Mouse (Mus musculus) heart, embryonic 12.5 days (tissue): ENCODE results near the gene Rapgef1. TPM values are rescaled to one million over a fixed set of nuclear protein-coding genes. Genes with fewer than 3 reads are reported as not detected.
A peak's percentile ranks its signal among the peaks of the same experiment; 100 is the strongest.

Source experiments
- ATAC-seq: fragments of 200-750 bp; cut with Nextera tagmentation; 2 replicates; pipeline ENCODE4 v1.8.0; 2017; ENCODE audit warnings: moderate TSS enrichment, moderate library complexity; ENCODE audit not compliant: insufficient number of reproducible peaks, low FRiP score
- H3K27ac ChIP-seq: fragments of 300-500 bp; sonication (generic); 2 replicates; pipeline ENCODE4 v1.5.1; 2016; ENCODE audit warnings: mild to moderate bottlenecking, moderate library complexity; ENCODE audit not compliant: poor library complexity, severe bottlenecking
- H3K27me3 ChIP-seq: fragments of 300-500 bp; sonication (generic); replicated peaks from 2 replicates; pipeline ENCODE4 v1.6.1; 2016; ENCODE audit warnings: mild to moderate bottlenecking, moderate library complexity
- H3K36me3 ChIP-seq: fragments of 300-500 bp; sonication (generic); 2 replicates; pipeline ENCODE4 v1.6.1; 2016; ENCODE audit warnings: mild to moderate bottlenecking, moderate library complexity
- H3K4me1 ChIP-seq: fragments of 300-500 bp; sonication (generic); replicated peaks from 2 replicates; pipeline ENCODE4 v1.6.1; 2016; ENCODE audit warnings: mild to moderate bottlenecking
- H3K4me2 ChIP-seq: fragments of 300-500 bp; sonication (generic); 2 replicates; pipeline ENCODE4 v1.6.1; 2016; ENCODE audit warnings: mild to moderate bottlenecking, moderate library complexity
- H3K4me3 ChIP-seq: fragments of 300-500 bp; sonication (generic); 2 replicates; pipeline ENCODE4 v1.5.1; 2016; ENCODE audit warnings: mild to moderate bottlenecking
- H3K9ac ChIP-seq: fragments of 300-500 bp; sonication (generic); 2 replicates; pipeline ENCODE4 v1.6.1; 2016; ENCODE audit warnings: mild to moderate bottlenecking, moderate library complexity
- H3K9me3 ChIP-seq: fragments of 300-500 bp; sonication (generic); replicated peaks from 2 replicates; pipeline ENCODE4 v1.6.1; 2016; ENCODE audit warnings: mild to moderate bottlenecking, moderate library complexity
- WGBS: fragments of 180-500 bp; shearing (Covaris S2); methylation state at CpG from one replicate; pipeline ENCODE4 v1.1.7; 2016; 5-methylcytosine and 5-hydroxymethylcytosine counted together
- polyA plus RNA-seq: library from polyadenylated mRNA; unstranded; fragments of >200 nt; fragmentation: Nextera tagmentation; extraction: Ambion mirVana; gene quantifications from 2 replicates; pipeline ENCODE4 v1.2.1, GENCODE M21; 2016

Gene Rapgef1
- polyA plus RNA-seq, 1 experiment from 2014 or later: 13.2 TPM

DNA sequence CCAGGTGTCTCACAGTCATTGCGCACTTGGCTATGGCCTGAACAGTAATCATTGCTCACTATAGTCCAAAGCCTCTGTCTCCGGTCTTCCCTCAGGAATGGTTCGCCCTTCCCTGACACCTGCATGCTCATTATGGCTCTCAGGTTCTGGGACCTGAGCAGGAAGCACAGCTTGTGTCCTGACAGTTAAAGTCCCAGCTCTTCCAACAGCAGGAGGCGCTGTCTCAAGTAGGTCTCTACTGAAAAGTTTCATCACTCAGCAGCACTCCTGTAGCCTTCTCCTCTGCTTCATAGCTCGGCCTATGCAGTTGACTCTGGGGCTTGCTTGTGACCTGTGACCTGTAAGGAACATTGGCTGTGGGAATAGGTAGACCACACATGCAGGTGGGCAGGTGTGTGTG, 45.9 kb downstream of the Rapgef1 start:
- H3K27me3 ChIP-seq: no peaks in the 10 kb centered on the region
- no peak overlapping the region for H3K4me3 ChIP-seq
- ATAC-seq: no peak
- H3K9me3 ChIP-seq: no peaks in the 10 kb centered on the region
- no peak overlapping the region for H3K4me2 ChIP-seq
- no peak overlapping the region for H3K27ac ChIP-seq
- WGBS: 87% methylated on average over 5 of the region's 5 CpGs
- no peaks in the 10 kb centered on the region for H3K36me3 ChIP-seq
- no peak overlapping the region for H3K9ac ChIP-seq
- H3K4me1 ChIP-seq: peaks cover 75% of the 10 kb centered on the region

DNA sequence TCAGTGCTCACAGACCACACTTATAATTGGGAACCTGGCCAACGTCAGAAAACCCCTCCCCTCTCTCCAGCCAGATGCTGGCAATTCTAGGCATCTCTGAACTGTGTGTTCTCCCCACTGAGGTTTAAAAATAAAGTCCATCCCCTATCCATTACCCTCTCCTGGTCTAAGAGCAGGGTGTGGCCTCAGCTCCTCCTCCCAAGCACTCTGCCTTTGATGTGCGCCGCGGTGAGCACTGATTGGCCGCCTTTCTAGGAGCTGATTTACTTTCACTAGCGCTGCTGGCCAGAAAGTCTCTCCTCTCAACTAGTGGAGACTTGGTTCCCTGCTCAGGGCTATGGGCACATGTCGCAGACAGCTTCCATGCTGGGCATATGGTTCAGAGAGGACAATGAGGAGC, 47.1 kb downstream of the Rapgef1 start:
- H3K36me3 ChIP-seq: no peaks in the 10 kb centered on the region
- H3K4me2 ChIP-seq: peak overlapping the region; percentile 44
- H3K9ac ChIP-seq: no peak overlapping the region
- 11% methylated on average over 7 of the region's 7 CpGs for WGBS
- peaks cover 77% of the 10 kb centered on the region for H3K4me1 ChIP-seq
- H3K27ac ChIP-seq: 0 out of 2 replicates have a peak overlapping the region, but pooled peaks have one; percentile 10
- no peaks in the 10 kb centered on the region for H3K9me3 ChIP-seq
- no peaks in the 10 kb centered on the region for H3K27me3 ChIP-seq
- ATAC-seq: peak; percentile 54
- no peak overlapping the region for H3K4me3 ChIP-seq

DNA sequence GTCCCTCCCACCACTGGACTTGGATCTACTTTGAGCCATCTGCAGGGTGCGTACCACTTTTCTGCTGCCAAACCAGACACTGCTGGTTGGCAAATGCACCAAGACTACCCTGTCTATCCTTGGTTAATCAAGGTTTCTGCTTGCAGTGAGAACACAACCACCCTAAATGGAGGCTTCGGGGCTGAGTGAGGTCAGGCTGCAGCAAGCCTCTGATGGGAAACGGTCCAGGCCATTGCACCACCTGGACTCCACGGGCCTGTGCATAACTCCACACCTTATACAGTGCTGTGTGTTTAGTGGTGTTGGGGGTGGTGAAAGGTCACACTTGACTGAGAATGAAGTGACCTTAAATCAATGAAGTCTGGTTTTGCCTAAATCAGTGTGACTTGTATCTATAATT, 47.6 kb downstream of the Rapgef1 start:
- no peak overlapping the region for H3K9ac ChIP-seq
- no peak overlapping the region for H3K4me3 ChIP-seq
- no peak for ATAC-seq
- H3K9me3 ChIP-seq: no peaks in the 10 kb centered on the region
- H3K4me2 ChIP-seq: peak overlapping the region; percentile 44
- WGBS: 80% methylated on average over 4 of the region's 4 CpGs
- H3K27ac ChIP-seq: 0 out of 2 replicates have a peak overlapping the region, but pooled peaks have one; percentile 10
- H3K4me1 ChIP-seq: peaks cover 77% of the 10 kb centered on the region
- H3K27me3 ChIP-seq: no peaks in the 10 kb centered on the region
- no peaks in the 10 kb centered on the region for H3K36me3 ChIP-seq

GRCm38 (mm10) chr2:29668011-29668691, 48.6 kb downstream of the Rapgef1 start:
- H3K9me3 ChIP-seq: no peaks in the 10 kb centered on the region
- H3K9ac ChIP-seq: no peak overlapping the region
- no peak overlapping the region for H3K27ac ChIP-seq
- WGBS: 77% methylated on average over 7 of the region's 7 CpGs
- H3K27me3 ChIP-seq: no peaks in the 10 kb centered on the region
- H3K4me1 ChIP-seq: peaks cover 72% of the 10 kb centered on the region
- ATAC-seq: no peak
- no peak overlapping the region for H3K4me3 ChIP-seq
- H3K4me2 ChIP-seq: no peak overlapping the region
- no peaks in the 10 kb centered on the region for H3K36me3 ChIP-seq

GRCm38 (mm10) chr2:29668963-29669362, 49.4 kb downstream of the Rapgef1 start:
- ATAC-seq: no peak
- 86% methylated on average over 4 of the region's 4 CpGs for WGBS
- no peaks in the 10 kb centered on the region for H3K9me3 ChIP-seq
- peaks cover 67% of the 10 kb centered on the region for H3K4me1 ChIP-seq
- no peak overlapping the region for H3K4me3 ChIP-seq
- H3K9ac ChIP-seq: no peak overlapping the region
- no peak overlapping the region for H3K27ac ChIP-seq
- no peaks in the 10 kb centered on the region for H3K27me3 ChIP-seq
- no peaks in the 10 kb centered on the region for H3K36me3 ChIP-seq
- no peak overlapping the region for H3K4me2 ChIP-seq

DNA sequence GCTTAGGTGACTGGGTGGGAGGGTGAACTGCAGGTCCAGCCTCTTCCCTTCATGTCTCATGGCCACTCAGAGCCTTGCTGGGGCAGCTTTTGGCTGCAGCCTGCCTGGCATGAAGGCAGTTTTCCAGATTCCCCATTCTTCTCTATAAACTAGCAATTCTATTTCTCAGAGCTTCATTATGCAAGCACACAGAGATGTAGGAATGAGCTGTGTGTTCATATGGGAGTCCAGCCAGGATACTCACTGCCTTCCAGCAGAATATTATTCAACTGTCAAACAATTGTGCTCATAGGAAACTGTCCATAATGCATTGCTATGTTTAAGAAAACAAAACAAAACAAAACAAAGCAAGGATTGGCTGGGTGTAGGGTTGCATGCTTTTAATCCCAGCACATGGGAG, 50.2 kb downstream of the Rapgef1 start:
- H3K27me3 ChIP-seq: no peaks in the 10 kb centered on the region
- no peak for ATAC-seq
- H3K36me3 ChIP-seq: no peaks in the 10 kb centered on the region
- H3K9ac ChIP-seq: no peak overlapping the region
- no peak overlapping the region for H3K4me2 ChIP-seq
- H3K9me3 ChIP-seq: no peaks in the 10 kb centered on the region
- peaks cover 60% of the 10 kb centered on the region for H3K4me1 ChIP-seq
- no peak overlapping the region for H3K27ac ChIP-seq
- H3K4me3 ChIP-seq: no peak overlapping the region

DNA sequence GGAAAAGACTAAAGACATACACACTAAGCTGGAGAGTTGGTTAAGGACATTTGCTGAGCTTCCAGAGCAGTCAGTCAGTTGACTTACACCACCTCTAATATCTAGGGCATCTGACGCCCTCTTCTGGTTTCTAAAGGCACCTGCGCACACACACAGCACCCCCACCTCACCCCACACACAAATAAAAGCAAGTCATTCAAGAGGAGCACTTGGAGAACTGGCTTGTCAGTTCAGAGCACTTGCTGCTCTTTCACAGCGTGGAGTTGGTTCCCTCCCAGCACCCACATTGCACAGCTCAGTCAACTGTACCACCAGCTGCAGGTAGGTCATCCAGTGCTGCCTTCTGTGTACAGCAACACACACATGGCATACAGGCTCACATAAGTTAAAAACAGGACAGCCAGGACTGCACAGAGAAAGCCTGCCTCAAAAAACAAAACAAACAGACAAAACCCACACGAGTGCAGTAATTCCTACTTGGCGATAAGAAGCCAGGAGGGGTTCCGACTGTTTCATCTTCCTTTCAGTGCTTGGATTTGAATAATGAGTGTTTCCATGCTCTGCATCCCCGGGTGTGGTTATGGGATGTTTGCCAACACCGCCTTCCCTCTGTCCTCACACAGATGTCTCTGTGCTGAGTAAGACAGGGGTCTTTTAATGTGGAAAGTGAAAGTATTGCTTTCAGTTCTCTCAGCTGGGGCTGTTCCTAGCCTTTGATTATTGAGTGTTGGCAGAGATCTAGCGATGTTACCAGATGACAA, 50.9 kb downstream of the Rapgef1 start:
- Histone ChIP-seq H3K36me3 (no peaks in the 10 kb centered on the region), H3K9me3 (no peaks in the 10 kb centered on the region), H3K4me3 (no peak overlapping the region), H3K4me2 (no peak overlapping the region), H3K27ac (peak overlapping the region; percentile 55; the same call in 1 of the 2 replicates), H3K27me3 (no peaks in the 10 kb centered on the region), H3K4me1 (peaks cover 58% of the 10 kb centered on the region), H3K9ac (peak overlapping the region; percentile 48)
- ATAC-seq: no peak
- 50% methylated on average over 9 of the region's 9 CpGs for WGBS

DNA sequence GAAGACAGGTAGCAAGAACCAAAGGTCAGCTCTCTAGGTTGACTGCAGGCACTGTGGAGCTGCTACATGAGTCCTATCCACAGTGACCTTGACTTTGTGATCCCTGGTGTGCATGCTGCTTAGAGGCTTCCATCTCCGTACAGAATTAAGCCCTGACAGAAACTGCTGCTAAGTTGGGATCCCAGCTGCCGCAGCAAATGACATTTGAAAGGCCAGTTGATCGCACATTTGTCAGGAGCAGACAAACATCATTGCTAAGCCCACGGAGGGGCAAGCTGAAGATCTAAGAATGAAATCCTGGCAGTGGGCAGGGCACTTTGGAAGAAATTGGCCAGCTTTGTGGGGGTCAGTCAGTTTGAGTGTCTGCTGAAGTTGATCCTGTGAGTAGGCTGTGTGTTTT, 51.9 kb downstream of the Rapgef1 start:
- ATAC-seq: no peak
- no peaks in the 10 kb centered on the region for H3K9me3 ChIP-seq
- H3K36me3 ChIP-seq: no peaks in the 10 kb centered on the region
- H3K27me3 ChIP-seq: no peaks in the 10 kb centered on the region
- no peak overlapping the region for H3K4me2 ChIP-seq
- H3K4me3 ChIP-seq: no peak overlapping the region
- H3K9ac ChIP-seq: 0 out of 2 replicates have a peak overlapping the region, but pooled peaks have one; percentile 17
- peaks cover 53% of the 10 kb centered on the region for H3K4me1 ChIP-seq
- H3K27ac ChIP-seq: peak overlapping the region; percentile 55; the same call in 1 of the 2 replicates
- 60% methylated on average over 4 of the region's 4 CpGs for WGBS

DNA sequence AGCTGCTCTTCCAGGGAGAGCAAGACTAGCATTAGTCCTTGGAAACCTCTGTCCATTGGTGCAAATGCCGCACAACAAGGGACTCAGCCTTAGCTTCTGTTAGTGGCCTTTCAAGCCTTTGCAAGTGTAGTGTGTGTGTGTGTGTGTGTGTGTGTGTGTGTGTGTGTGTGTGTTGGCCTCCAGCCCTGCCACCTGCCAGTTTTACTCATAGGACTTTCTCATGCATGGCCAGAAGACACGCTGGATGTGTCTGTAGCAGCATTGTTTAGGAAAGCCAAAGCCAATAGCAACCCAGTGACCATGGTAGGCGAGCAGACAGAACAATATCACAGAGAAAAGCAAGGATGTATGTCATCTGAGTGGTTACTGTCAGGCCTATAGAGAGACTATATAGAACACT, 52.3 kb downstream of the Rapgef1 start:
- Histone ChIP-seq H3K9ac (0 out of 2 replicates have a peak overlapping the region, but pooled peaks have one; percentile 17), H3K4me1 (peaks cover 52% of the 10 kb centered on the region)
- 89% methylated on average over 3 of the region's 3 CpGs for WGBS

DNA sequence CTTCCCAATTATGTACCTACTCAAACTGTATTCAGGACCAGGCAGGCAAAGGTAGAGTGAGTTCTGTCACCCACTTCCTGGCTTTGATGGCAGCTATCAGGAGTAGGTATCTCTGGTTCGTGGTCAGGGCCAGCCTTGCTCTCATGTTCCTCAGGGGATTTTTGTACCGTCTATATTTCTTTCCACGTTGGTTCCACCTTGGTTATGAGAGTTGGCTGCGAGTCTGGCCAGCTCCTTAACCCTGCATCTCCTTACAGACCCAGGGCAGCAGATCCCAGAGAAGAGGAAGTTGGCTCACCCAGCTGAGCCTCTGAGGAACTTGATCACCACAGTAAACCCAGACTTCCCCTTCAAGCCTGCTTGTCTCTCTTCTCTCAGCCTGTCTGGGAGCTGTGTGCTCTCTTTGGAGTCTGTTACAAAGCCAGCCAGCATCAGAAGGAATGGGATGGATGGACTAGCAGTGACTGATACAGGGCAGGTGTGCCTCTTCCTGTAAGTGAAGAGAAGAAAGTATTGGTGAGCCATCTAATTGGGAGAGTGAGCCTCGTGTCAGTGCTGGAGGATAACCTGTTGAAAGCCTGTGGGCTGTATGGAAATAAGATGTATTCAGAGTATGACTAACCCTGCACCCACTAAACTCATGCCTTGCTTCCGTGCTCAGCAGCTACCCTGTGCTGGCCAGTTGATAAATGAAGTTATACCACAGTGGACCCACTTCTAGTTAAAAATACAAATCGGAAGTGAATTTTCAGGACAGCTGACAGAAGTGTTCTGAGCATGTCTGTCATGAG, 53.4 kb downstream of the Rapgef1 start:
- Histone ChIP-seq H3K9me3 (no peaks in the 10 kb centered on the region), H3K27me3 (no peaks in the 10 kb centered on the region), H3K9ac (no peak overlapping the region), H3K4me1 (peaks cover 43% of the 10 kb centered on the region), H3K36me3 (no peaks in the 10 kb centered on the region), H3K4me3 (no peak overlapping the region), H3K4me2 (no peak overlapping the region), H3K27ac (no peak overlapping the region)
- no peak for ATAC-seq
- WGBS: 77% methylated on average over 7 of the region's 7 CpGs

More for the DNA sequence above, 52.3 kb downstream of the Rapgef1 start:
- Histone ChIP-seq H3K27me3 (no peaks in the 10 kb centered on the region), H3K4me3 (no peak overlapping the region), H3K36me3 (no peaks in the 10 kb centered on the region), H3K9me3 (no peaks in the 10 kb centered on the region), H3K4me2 (no peak overlapping the region), H3K27ac (0 out of 2 replicates have a peak overlapping the region, but pooled peaks have one; percentile 55)
- no peak for ATAC-seq

- peaks cover 40% of the 10 kb centered on the region for H3K4me1 ChIP-seq
Measured at GRCm38 (mm10) chr2:29674087-29674486, 54.6 kb downstream of the Rapgef1 start.

More at GRCm38 (mm10) chr2:29674087-29674486, 54.6 kb downstream of the Rapgef1 start:
- no peak overlapping the region for H3K9ac ChIP-seq
- no peak overlapping the region for H3K4me2 ChIP-seq
- no peak overlapping the region for H3K4me3 ChIP-seq
- ATAC-seq: no peak
- 77% methylated on average over 11 of the region's 11 CpGs for WGBS
- no peaks in the 10 kb centered on the region for H3K27me3 ChIP-seq
- no peaks in the 10 kb centered on the region for H3K9me3 ChIP-seq
- no peak overlapping the region for H3K27ac ChIP-seq
- H3K36me3 ChIP-seq: peaks cover under 1% of the 10 kb centered on the region; the same call in 1 of the 2 replicates
